Mouse (Mus musculus): ENCODE measurements around the gene Tbkbp1.

DNA sequence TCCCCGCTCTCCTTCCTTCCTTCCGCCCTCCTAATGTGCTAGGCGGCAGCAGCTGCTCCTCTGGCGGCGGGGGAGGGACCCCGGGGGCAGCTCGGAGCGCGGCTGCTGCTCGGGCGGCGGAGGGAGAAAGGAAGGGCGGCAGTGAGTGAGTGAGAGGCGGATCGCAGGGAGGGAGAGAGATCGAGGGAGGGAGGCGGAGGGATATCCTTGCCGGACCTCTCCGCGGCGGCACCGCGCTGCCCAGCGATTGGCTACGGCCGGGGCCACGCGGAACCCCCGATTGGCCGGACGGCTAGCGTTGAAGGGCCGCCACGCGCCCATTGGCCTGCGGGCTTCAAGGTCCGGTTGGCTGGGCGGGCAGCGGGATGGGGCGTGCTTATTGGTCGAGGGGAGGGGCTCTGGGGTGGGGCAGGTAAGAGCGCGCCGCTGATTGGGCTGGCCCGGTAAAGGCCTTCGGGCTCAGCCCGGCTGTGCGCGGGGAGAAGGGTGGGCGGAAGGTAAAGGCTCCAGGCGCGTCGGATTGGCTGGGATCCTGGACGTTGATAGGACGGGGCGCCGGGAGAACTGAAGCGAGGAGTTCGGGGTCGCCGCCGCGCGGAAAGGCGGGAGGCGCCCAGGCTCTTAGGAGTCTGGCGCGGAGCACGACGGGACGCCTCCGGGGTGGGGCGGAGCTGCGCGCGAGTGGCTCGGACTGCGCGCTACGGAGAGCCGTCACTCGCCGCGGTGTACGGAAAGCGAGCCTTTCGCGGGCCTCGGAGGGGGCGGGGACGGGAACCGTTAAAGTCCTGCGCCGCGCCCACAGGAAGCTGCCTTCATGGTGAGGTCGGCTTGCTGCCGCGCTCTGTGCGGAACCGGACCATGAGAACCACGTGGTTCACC lies 36.7 kb upstream of the Tbkbp1 start, which contains the start of gene Kpnb1:
- no peak for TF ChIP-seq CTCF (IDR thresholded peaks at IDR 0.05; ENCODE audit: borderline replicate concordance, insufficient read depth, low read depth, low read length)
- TF ChIP-seq POLR2A (IDR thresholded peaks at IDR 0.05; ENCODE audit: borderline replicate concordance, insufficient read depth, low read length), result peak; percentile 49
